Mouse (Mus musculus) brain, embryonic 18.5 days (tissue): ENCODE measurements around the gene Znrf4.

Experiments
- DNase-seq: peaks from one replicate; pipeline ENCODE4 v3.0.0-alpha.2; 2012; ENCODE audit warnings: low read depth, low spot score

The Znrf4 gene

DNA sequence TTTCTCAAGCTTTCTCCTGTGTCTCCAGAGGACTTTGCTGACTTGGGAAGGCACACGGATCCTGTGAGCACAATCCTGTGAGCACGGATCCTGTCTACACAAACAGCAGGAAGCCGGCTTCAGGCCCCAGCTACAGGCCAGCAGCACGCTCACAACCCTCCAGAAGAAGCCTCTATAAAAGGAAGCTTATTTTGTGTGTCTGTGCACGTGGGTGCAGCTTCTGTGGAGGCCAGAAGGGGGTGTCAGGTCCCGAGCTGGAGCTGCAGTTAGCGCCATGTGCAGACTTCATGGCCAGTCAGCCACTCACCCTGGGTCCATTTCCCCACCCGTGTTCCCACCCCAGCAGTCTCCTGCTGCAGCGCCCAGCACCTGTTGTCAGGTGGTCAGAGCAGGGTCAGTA is 43.9 kb downstream of the Znrf4 start:
- DNase-seq, result no peak

DNA sequence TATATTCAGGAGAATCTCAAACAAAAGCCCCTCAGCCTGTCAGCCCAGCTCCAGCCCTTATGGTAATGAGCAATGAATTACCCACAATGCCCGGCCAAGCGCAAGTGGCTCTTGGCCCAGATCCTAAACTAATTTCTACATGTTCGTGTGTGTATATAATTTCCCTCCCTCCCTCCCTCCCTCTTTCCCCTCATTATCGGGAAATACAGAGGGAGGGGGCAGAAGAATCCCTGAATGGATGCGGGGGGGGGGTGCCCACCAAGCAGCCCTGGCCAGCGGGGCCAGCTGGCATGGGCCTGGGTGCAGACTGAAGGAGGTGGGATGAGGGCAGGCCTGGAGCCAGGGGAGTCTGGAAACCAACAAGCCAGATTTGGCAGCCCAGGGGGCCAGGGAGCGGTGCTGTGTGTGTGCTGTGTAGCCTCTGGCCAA is 44.8 kb downstream of the Znrf4 start:
- DNase-seq, result peak; percentile 86

DNA sequence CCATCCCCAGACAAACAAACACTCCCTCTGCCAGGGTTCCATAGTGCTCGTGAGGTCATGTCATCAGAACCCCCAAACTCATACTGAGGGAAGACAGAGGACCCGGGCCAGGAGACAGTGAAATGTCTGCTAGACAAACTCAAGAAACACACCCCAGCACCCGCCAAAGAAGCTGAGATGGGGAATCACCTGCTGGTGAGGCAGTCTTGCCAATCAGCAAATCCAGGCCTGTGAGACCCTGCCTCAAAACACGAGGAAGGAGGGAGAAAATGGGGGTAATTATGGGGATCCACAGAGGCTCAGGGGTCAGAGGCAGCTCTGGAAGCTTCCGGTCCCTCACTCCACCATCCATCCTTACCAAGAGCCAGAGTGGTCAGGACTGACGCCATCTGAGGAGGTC is 45.5 kb downstream of the Znrf4 start:
- DNase-seq, result no peak

GRCm38 (mm10) chr17:56464817-56465216 is 47.4 kb downstream of the Znrf4 start:
- DNase-seq, result no peak

GRCm38 (mm10) chr17:56464345-56464744 is 47.9 kb downstream of the Znrf4 start:
- no peak for DNase-seq

- no peak for DNase-seq
These were observed 48.7 kb downstream of the Znrf4 start for GRCm38 (mm10) chr17:56463500-56463899.

GRCm38 (mm10) chr17:56462835-56463455 is 49.3 kb downstream of the Znrf4 start:
- DNase-seq, result no peak

GRCm38 (mm10) chr17:56461771-56462743 is 50.2 kb downstream of the Znrf4 start:
- peak; percentile 95 for DNase-seq
